Mouse (Mus musculus) urinary bladder, adult 18-20 months (tissue): ENCODE measurements around the gene Gm12184.
"Not testable (repeated sequence)": the region's sequence is repeated elsewhere in the genome, so short reads cannot be mapped to it uniquely, and the experiment has no call there.

Source experiments
- DNase-seq, 2 experiments: peaks; one replicate each; pipeline ENCODE4 v3.0.0; 2022; ENCODE audit warnings: low spot score in 2 of 2, mixed read lengths in 2 of 2

Gm12184 gene

DNA sequence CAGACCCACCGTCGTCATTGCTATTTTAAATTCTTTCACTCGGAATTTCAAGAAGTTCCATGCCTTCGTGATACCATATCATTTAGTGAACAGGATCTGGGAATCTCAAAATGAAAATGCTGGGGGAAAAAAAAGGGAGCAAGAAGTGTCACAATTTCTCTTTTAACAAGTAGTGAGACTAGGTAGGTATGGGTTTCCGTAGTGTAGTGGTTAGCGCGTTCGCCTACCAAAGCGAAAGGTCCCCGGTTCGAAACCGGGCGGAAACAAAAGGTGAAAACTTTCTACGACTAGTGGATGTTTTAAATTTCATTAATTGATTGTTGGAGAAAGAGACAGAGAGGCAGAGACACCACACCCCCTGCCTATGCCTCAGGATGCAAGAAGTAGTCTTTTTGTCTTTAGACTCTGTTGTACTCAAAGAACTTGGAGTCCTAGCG, 2.9 kb downstream of the Gm12184 start:
- DNase-seq: peak in 1 of 2 experiments; percentile 35

- DNase-seq: no peak
Observed at GRCm38 (mm10) chr11:48822768-48823512, 3.5 kb downstream of the Gm12184 start.

GRCm38 (mm10) chr11:48821299-48821698, 5.2 kb downstream of the Gm12184 start:
- not testable (repeated sequence) for DNase-seq

GRCm38 (mm10) chr11:48820308-48820674, 6.2 kb downstream of the Gm12184 start:
- DNase-seq: no peak

DNA sequence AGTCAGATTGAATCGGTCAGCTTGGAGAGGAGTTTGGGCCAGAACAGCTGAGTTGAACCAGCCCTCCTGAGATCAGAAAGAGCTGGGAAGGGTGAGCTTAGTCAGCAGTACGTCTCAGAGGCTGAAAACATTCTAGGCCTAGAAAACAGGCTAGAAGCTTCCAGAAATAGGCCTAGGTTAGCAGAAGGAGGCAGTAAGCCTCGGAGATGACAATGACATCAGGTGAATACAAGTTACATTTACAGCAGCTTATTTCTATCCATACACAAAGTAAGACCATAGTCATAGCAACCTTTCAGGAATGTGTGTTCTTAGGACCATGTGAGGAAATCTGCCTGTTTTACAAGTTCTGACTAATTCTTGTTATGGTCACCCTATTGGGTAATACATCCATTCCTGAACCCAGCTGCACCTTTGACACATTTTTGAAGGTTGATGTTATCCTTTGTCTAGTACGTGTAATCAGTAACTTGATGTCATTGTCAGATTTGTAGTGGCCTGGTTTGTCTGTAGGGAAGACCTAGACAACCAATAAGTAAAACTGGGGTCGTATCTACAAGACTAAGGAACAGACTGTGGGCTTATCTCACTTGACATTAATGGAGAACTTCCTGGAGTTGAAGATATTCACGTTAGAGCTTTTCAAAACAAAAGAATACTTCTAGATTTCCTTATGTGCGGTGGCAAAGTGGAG, 6.7 kb downstream of the Gm12184 start:
- no peak for DNase-seq

DNA sequence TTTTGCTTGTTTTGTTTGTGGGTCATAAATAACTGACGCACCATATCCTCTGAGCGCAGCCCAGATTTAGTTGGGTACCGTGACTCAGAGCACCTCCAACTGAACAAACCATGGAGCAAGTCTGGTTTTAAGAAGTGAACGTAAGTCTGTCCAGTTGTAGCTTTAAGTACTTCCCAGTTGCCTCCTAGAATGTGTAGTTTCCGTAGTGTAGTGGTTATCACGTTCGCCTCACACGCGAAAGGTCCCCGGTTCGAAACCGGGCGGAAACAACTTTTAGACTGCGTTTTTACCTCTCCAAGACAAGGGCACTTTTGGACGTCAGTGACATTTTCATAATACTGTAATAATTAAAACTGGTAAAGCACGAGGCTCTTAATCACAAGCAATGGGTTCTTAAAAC, 8.1 kb downstream of the Gm12184 start:
- peak; percentile 54 to 81 for DNase-seq

DNA sequence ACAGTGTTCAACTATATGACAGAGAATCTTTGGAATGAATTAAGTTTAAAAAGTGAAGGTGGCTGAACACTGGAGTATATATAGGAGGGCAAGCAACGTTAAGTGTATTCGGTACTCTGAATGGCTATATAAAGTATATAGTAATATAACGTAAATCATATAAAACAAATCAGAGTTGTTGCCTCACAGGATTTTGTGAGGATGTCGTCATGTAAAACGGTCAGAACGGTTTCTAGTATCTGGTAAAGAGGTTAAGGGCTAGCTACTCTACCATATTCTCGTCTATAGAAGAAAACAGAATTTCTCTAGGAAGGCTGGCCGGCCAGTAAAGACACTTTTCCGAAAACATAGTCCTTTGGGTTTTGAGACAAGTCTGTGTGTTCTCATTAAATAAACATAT, 8.7 kb downstream of the Gm12184 start:
- no peak for DNase-seq

GRCm38 (mm10) chr11:48816800-48817665, 9.4 kb downstream of the Gm12184 start, which contains the start of gene Trim41:
Gene Trim41, minus strand, starts transcription at chr11:48817353.
- DNase-seq: peak; percentile 97 to 99

- DNase-seq: peak in 1 of 2 experiments; percentile 29
Observed at GRCm38 (mm10) chr11:48816281-48816781, 10.1 kb downstream of the Gm12184 start.

GRCm38 (mm10) chr11:48815851-48816250, 10.6 kb downstream of the Gm12184 start:
- no peak for DNase-seq

DNA sequence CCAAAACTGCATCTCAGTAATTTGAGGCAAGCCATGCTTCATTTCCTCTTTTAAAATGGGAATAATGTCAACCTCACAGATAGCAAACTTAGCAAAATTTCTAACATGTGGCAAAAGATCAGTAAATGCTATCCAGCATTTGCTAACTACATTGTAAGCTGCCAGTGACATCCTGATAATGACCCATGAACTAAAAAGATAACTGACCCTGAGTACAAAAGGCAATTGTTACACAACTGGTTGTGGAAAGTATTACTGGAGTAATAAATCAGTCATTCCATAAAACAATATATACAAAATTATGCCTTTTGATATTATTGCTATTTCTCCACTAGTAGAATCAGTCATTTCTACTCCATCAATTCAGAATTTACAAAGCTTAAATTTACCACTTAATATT, 12.7 kb downstream of the Gm12184 start:
- no peak for DNase-seq

DNA sequence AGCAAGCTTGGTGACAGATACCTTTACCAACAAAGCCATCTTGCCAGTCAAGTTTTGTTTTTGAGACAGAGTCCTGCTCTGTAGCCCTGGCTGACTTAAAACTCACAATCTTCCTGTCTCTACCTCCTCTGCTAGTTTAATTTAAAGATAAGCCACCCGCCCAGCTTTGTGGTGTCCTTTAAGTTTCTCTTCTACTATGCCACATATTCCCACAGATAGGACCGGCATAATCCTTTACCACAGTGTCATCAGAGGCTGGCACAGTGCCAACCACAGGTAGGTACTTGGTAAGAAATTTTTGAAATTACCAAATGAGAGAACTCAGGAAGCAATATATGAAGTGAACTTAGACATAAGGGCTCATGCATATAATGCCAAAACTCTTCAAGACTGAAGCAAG, 16.3 kb downstream of the Gm12184 start:
- no peak for DNase-seq

- no peak for DNase-seq
Observed at GRCm38 (mm10) chr11:48809434-48809830, 17.0 kb downstream of the Gm12184 start.

GRCm38 (mm10) chr11:48808737-48809433, 17.6 kb downstream of the Gm12184 start:
- DNase-seq: no peak

GRCm38 (mm10) chr11:48808304-48808646, 18.2 kb downstream of the Gm12184 start:
- DNase-seq: no peak

- no peak for DNase-seq
Observed at GRCm38 (mm10) chr11:48807563-48808303, 18.7 kb downstream of the Gm12184 start.

GRCm38 (mm10) chr11:48806856-48807562, 19.4 kb downstream of the Gm12184 start:
- no peak for DNase-seq

- no peak for DNase-seq
Observed at GRCm38 (mm10) chr11:48804922-48805321, 21.5 kb downstream of the Gm12184 start.

GRCm38 (mm10) chr11:48803988-48804387, 22.5 kb downstream of the Gm12184 start:
- DNase-seq: no peak
